Mouse (Mus musculus) right cerebral cortex, postnatal 25 days (tissue): ENCODE measurements around the gene Olfr395.
"Not testable (repeated sequence)": the region's sequence is repeated elsewhere in the genome, so short reads cannot be mapped to it uniquely, and the experiment has no call there.

ENCODE experiments used
- DNase-seq: peaks from one replicate; pipeline ENCODE4 v3.0.0; 2022

Olfr395 gene

GRCm38 (mm10) chr11:73909199-73909598 lies at the start of gene Olfr395:
TSS of gene Olfr395 (minus strand) at chr11:73909299.
- DNase-seq, result not testable (repeated sequence)

- DNase-seq, result no peak
Measured at GRCm38 (mm10) chr11:73936377-73936776, 27.3 kb upstream of the Olfr395 start, which contains the start of gene Olfr23. TSS of gene Olfr23 (plus strand) at chr11:73936677.

- DNase-seq, result no peak
Measured at GRCm38 (mm10) chr11:73890671-73891070, 18.4 kb downstream of the Olfr395 start, which contains the start of gene Olfr394. TSS of gene Olfr394 (minus strand) at chr11:73890771.
